Mouse (Mus musculus): ENCODE results near the gene Mrps27. TPM values are rescaled to one million over a fixed set of nuclear protein-coding genes. Genes with fewer than 3 reads are reported as not detected.

The Mrps27 gene
- 22.7 TPM for polyA plus RNA-seq (2017; shearing (Covaris generic))

DNA sequence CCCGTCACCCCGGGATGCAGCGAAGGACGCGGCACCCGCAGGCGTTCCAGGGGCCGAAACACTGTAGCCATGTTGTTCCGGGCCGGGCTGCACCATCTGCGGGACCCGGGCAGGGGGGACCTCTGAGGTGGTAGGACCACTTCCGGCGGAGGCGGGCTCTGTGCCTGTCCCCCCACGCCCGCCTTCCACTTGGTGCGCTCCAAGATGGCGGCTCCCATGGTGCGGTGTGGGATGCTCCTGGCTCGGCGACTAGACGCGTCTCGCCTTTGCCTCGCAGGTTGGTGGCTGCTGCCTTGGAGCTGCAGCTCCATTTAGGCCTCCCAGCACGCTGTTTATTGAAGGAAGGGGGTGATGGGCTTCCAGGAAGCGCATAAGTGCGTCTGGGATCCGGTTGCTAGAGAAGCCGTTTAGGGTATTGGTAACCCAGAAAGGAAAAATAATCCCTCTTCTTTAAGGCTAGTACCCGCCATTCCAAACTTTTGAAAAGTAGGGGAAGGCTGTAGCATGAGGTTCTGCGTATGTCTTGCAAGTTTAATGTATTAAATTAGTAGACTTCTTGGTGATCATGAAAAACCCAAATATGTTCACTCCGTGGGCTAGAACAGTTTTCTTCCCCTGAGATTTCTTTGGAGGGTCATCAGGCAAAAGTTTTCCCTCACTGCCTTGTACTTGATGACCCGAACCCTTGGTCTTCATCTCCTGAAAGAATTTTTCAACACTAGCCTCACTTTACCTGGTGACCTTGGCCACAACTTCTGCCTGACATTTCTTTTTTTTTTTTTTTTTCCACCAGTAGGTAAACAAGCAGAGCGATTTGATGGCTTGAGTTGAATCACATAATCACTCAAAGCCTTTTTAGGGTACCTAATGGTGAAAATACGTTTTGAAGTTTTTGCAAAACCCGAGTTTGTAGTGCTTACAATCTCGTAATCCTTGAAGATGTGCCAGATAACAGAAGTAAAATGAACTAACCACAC lies at the start of gene Mrps27, which contains the start of gene Ptcd2:
Gene Mrps27 (plus strand): TSS at position 188 of the 977 bp plus-strand sequence.
Gene Ptcd2 (minus strand): TSS at position 107 of the 977 bp plus-strand sequence.

Other genes with a start within 250 kb of the Mrps27 start
- 0.11 TPM for gene Zfp366, start 160.0 kb upstream of the Mrps27 start, polyA plus RNA-seq (2017; shearing (Covaris generic))
- 69.8 TPM for gene Ptcd2, start 81 bp upstream of the Mrps27 start, polyA plus RNA-seq (2017; shearing (Covaris generic))
- gene Map1b, start 171.8 kb downstream of the Mrps27 start, polyA plus RNA-seq (2017; shearing (Covaris generic)) = 0.31 TPM